Mouse (Mus musculus): ENCODE measurements around the gene Sstr5.

Sstr5 gene

DNA sequence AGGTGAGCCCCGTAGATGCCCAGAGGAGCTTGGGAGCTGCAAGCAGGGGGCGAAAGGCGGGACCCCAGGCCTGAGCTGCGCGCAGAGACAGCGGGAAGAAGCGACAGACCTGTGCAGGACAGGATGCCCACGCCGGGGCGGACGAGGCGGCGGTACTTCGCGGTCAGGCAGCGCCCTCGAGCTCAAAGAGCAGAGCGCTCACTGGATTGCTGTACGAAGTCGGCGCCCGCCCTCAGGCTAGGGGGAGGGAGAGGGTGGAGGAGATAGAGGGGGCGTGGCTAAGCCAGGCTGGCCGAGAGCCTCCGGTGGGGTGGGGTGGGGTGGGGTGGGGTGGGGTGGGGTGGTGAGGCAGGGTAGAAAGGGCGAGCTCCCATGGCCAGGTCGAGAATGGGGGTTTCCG, at the start of gene Sstr5:
Gene Sstr5 (minus strand): TSS at position 276 of the 400 bp plus-strand sequence.
- peak; percentile 76 for DNase-seq

- no peak for DNase-seq
These were observed 44.7 kb upstream of the Sstr5 start for GRCm38 (mm10) chr17:25541768-25542167.

- DNase-seq = no peak
These were observed 43.6 kb upstream of the Sstr5 start for GRCm38 (mm10) chr17:25540731-25541130.

- DNase-seq = peak; percentile 47
These were observed 42.1 kb upstream of the Sstr5 start for GRCm38 (mm10) chr17:25538945-25539875.

DNA sequence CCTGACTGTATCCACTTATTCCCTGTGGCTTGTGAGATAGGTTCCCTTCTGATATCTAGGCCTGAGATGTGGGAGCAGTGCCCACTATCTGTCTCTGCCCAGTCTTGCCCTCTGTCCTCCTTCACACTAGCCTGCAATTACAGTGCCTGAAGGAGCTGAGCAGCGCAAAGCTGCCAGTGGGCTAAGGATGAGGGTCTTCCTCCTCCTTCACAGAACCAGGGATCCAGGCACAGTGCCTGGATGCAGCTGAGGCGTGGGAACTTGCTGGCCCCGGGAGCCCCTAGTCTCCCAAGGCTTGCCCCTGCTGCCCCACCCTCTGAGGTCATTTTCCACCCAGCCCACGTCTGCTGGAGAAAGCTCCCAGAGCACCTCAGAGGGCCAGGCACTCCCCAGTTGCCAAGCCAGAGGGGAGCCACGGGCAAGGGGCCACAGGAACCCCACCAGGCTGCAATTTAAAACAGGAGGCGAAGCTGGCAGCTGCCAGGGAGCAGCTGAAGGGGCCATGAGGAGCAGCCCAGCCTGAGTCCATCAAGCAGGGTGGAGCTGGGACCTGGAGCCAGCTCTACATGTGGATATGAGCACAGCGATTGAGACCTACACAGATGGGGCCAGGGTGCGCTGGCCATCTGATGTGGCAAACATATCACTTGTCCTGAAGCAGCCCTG, 33.4 kb upstream of the Sstr5 start:
- DNase-seq = no peak

GRCm38 (mm10) chr17:25522080-25522479, 25.0 kb upstream of the Sstr5 start:
- no peak for DNase-seq

DNA sequence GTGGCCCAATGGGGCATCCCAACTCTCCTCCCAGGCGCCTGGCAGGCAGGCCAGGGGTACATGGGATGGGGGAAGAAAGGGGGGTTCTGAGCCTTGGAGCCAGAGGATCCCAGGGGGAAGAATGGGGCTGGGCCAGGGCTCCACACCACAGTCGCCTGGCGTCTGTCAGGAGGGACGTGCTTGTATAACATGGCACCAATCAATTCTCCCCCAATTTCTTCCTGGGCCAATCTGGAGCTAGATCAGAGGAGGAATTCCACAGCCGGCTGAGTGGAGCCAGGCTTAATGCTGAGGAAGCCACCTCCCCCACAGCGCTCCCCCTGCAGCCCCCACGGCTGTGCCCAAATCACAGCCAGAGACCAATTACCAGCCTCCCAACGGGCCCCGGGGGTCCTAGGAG, 23.4 kb upstream of the Sstr5 start:
- no peak for DNase-seq

DNA sequence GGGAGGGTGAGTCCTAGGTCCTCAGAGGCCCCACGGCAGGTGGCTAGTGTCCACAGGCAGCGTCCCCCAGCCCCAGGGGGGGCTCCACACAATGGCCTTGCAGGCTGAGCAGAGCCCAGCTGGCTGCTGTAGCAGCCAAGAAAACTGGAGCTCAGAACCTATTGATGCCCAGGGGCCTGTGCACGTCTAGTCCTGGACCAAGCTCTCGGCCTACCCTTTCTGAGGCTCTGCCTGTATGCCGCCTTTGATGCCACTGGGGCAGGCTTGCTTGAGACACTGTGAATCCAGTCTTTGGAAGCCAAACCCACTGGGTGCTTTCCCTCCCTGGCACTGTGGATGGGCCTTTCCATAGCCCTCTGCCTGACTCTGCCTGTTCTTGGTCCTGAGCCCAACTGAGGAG, 22.4 kb upstream of the Sstr5 start:
- DNase-seq = no peak

- no peak for DNase-seq
These were observed 21.1 kb upstream of the Sstr5 start for GRCm38 (mm10) chr17:25518144-25518543.

DNA sequence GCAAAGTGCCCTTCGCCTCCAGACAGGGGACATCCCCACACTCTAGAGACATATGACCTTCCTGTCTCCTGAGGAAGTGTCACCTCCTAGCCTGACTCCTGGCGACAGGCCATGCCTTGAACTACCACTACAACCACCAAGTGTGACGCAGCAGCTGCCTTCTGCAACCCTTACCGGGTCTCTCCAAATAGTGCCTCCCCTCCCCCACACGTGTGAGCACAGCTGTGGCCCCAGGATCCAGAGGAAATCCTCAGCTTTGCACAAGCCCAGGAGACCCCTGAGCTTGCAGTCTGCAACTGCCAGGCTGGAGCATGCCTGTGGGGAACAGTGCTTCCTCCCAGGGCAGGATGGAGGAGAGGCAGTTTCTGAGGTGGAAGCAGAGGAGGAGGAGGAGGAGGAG, 19.2 kb upstream of the Sstr5 start:
- peak; percentile 22 for DNase-seq

DNA sequence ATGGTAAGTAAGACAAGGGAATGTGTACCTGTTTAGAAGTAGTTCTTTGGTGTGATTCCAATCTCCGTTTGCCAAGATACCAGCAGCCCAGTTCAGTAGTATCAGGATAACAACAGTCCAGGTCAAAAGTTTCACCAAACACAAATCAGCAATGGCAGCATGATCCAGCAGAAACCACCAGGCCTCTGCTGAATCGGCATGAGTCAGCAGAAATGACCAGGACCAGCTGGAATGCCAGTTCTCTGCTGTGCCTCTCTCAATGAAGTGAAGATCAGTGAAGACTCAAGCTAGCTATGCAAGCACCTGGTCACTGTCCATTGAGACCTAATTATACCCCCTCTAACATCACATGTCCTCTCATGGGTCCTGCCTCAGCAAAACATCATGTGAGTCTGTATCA, 17.0 kb upstream of the Sstr5 start:
- no peak for DNase-seq

GRCm38 (mm10) chr17:25511876-25512275, 14.8 kb upstream of the Sstr5 start:
- no peak for DNase-seq

DNA sequence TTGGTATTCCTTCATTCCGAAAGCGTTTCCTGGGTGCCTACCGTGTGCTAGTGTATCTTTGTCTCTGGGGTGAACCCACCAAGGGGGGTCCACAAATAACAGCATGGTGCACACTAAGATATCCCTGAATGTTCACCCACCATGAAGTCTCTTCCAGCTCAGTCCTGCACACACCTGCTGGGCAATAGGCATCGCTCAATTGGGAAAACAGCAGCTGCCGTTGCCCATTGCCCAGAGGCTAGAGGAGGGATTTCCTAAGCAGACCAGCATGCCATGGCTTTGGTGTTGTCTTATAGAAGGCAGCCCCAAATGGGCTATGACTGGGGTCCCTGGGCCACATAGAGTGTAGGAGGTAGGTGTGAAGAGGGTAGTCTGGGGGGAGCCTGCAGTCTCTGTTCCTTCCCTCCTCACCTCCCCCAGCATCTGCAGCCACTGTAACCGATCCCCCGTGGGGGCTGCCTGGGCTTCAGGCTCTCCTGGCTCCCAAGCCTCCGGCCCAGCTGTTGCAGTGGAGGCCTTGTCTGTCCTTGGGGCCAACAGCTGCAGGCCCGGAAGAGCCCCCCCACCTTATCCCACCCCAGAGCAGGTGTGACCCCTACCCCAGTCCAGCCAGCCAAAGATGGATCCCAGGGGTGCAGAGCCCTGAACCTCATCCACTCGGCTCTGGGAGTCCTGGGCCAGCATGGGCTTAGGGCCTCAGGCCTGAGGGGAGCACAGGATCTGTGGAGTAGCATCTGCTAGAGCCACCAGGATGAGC, 13.2 kb upstream of the Sstr5 start:
- DNase-seq = no peak

DNA sequence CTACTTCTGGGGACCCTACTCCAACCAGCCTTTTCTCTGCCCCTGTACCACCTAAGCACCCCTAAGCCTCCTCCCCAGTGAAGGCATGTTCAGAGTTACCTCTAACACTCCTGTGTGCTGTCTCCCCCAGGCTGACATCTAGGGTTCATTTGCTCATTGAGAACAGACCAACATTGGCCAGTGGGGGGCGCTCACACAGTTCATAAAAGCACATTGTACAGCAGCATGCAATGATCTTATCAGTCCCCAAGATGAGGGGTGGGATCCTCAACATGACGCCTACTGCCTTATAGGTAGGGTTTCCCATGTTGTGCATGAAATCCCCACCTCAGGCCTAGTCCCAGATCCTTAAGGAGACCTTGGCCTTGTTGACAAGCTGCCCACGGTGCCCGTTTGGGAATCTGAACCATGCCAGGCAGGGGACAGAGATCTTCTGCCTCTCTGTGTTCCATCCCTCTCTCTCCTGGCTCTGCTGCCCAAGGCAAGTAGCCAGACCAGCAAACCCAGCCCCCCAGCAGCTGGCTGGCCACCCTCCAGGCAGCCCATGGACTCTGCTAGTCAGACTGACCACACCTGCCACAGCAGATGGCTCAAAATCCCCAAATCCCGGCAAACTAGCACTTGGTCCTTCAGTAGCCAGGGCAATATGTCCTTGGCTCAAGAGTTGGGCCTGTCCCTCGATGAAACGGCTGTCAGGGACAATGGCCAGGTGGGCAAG, 11.9 kb upstream of the Sstr5 start:
- peak; percentile 70 for DNase-seq

- peak; percentile 77 for DNase-seq
These were observed 10.7 kb upstream of the Sstr5 start for GRCm38 (mm10) chr17:25507799-25508198.

DNA sequence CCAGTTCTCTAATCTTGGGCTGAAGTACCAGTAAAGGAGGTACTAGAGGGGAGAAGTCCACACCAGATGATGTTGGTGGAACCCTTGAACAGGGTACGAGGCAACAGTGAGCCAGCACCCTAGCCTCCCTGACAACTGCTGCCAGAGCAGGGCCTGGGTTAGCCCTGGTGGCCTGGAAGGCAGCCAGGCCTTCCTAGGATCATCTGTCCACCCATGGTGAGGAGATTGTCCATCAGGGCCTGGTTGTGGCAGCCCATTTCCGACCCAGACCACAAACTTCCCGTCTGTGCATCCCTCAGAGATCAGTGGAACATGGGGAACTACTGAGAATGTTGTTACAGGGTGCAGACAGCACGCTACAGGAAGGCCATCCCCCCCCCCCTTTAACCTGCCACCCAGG, 5.5 kb upstream of the Sstr5 start:
- DNase-seq = no peak

DNA sequence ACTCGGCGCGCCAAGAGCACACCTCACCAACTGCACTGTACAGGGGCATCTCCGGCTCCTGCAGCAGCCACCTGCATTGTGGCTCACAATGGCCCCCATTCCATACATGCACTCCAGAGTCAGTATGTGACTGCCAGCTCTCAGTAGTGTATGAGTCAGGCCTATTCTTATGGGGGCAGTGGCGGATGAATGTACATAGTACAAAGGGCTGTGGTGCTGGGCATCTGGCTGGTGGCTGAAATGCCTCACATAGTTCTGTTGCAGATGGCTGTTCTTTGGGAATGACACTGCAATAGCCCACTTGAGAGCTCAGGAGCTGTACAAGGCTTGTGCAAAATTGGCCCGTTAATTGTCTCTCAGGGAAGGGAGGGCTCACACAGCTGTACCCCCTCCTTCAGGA, 15.0 kb downstream of the Sstr5 start:
- DNase-seq = no peak

DNA sequence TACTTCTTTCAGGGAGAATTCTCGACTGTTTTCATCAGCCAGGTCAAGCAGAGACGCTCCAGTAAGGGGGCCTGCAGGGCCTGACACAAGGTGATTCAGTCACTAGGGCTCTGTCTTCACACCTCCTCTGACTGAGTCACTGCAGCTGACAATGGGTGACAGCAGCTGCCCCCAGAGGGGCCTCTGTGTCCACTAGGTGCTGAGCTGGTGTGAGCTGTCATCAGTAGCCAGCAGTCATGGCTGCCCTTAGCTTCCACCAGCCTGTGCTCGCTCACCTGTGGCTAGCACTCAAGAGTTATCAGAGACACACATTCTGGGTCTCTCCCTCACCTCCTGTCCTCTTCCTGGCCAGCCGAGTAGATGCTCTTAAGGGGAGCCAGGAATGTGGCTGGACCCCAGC, 16.3 kb downstream of the Sstr5 start:
- no peak for DNase-seq

- no peak for DNase-seq
These were observed 16.9 kb downstream of the Sstr5 start for GRCm38 (mm10) chr17:25480152-25480551.

DNA sequence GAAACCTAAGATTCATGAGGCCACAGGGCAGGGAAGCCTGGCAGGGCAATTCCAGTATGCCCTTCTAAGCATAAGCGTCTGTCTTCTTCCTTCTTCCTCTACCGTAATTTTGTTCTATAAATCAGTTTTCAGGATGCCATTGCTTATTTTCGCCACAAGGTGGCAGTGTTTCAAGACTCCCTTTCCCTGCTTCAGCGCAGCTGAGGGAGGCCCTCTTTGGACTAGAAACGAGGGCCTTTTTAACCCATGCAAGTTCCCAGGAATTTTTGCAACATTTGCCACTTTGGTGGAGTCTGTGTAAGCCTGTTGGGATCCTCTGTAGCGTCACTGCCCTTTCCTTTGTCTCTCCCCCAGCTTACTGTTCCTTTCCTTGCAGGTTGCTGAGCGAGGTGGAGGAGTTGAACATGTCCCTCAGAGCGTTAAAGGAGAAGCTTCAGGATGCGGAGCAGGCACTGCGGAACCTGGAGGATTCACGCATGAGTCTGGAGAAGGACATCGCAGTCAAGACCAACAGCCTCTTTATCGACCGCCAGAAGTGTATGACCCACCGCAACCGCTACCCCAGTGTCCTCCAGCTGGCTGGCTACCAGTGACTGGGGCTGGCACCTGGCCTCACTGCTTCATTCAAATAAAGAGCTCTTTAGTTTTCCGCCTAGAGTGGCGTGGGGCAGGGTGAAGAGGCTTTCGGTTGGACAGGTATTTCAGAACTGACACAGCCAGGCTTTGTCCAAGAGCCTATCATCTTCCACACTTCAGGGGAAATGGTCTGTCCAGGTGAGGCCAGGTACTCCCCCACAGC, 20.9 kb downstream of the Sstr5 start:
- peak; percentile 77 for DNase-seq

DNA sequence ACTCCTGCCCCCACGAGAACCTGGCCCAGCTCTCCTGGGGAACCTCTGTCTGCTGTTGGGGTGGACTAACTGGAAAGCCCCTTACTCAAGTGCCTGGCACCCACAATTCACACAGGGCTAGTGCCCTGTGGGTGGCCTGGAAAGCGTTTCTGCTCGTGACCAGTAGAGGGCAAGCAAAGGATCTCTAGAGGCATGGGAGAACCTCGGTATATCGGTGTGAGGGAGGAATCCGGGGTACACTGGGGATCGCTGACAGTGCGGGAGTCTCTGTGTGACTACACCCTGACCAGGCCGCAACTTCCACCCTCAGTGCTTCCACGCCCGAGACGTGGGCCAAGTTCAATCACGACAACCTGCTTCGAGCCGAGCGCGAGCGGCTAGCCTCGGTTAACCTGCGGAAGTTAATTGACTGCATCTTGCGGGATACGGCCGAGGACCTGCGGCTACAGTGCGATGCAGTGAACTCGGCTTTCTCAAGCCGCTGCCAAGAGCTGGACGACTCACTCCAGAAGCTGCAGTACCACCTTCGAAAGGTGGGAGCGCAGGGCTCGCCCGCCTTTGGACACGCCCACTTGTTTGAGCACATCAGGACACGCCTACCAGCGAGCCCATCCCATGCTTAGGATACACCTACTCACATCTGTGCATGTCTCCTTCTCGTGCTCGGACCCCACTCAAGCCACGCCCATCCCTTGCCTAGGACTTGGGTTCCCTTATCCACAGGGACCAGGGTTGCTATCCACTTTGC, 22.6 kb downstream of the Sstr5 start:
- peak; percentile 86 for DNase-seq
